Mouse (Mus musculus) kidney, embryonic 14.5 days (tissue): ENCODE data around the gene Lrfn2. TPM values are rescaled to one million over a fixed set of nuclear protein-coding genes. Genes with fewer than 3 reads are reported as not detected.

ENCODE experiments used
- ATAC-seq: fragments of 200-750 bp; cut with Nextera tagmentation; 2 replicates; pipeline ENCODE4 v1.8.0; 2017; ENCODE audit warnings: moderate number of reproducible peaks, mild to moderate bottlenecking, moderate TSS enrichment, moderate library complexity; ENCODE audit not compliant: low FRiP score, low TSS enrichment
- H3K27ac ChIP-seq: fragments of 300-500 bp; sonication (generic); 2 replicates; pipeline ENCODE4 v1.5.1; 2014; ENCODE audit warnings: low read depth, mild to moderate bottlenecking, low read length, moderate library complexity, mixed read lengths
- H3K27me3 ChIP-seq: fragments of 300-500 bp; sonication (generic); 2 replicates; pipeline ENCODE4 v1.6.1; 2014; ENCODE audit warnings: mild to moderate bottlenecking, low read length; ENCODE audit not compliant: control insufficient read depth, insufficient read depth
- H3K36me3 ChIP-seq: fragments of 300-500 bp; sonication (generic); 2 replicates; pipeline ENCODE4 v1.6.1; 2014; ENCODE audit warnings: low read length, mixed read lengths; ENCODE audit not compliant: control insufficient read depth, insufficient read depth
- H3K4me1 ChIP-seq: fragments of 300-500 bp; sonication (generic); 2 replicates; pipeline ENCODE4 v1.6.1; 2014; ENCODE audit warnings: low read length, mixed read lengths; ENCODE audit not compliant: control insufficient read depth, insufficient read depth
- H3K4me2 ChIP-seq: fragments of 300-500 bp; sonication (generic); replicated peaks from 2 replicates; pipeline ENCODE4 v1.6.1; 2014; ENCODE audit warnings: low read depth, mild to moderate bottlenecking, low read length
- H3K4me3 ChIP-seq: fragments of 300-500 bp; sonication (generic); 2 replicates; pipeline ENCODE4 v1.5.1; 2014; ENCODE audit warnings: mild to moderate bottlenecking, low read length
- H3K9ac ChIP-seq: fragments of 300-500 bp; sonication (generic); 2 replicates; pipeline ENCODE4 v1.6.1; 2014; ENCODE audit warnings: low read depth, mild to moderate bottlenecking, low read length, moderate library complexity
- H3K9me3 ChIP-seq: fragments of 300-500 bp; sonication (generic); 2 replicates; pipeline ENCODE4 v1.6.1; 2016; ENCODE audit warnings: low read length; ENCODE audit not compliant: control insufficient read depth
- WGBS: fragments of 180-500 bp; shearing (Covaris S2); extraction: QIAGEN DNeasy Blood & Tissue Kit; methylation state at CpG from one replicate; pipeline ENCODE4 v1.1.7; 2014; 5-methylcytosine and 5-hydroxymethylcytosine counted together
- polyA plus RNA-seq: library from polyadenylated mRNA; unstranded; fragments of >200 nt; fragmentation: Nextera tagmentation; extraction: Ambion mirVana; gene quantifications from 2 replicates; pipeline ENCODE4 v1.2.1, GENCODE M21; 2014

Gene Lrfn2
- polyA plus RNA-seq, 1 experiment from 2014 or later: 0.84 TPM

GRCm38 (mm10) chr17:49037163-49037950 is 105.2 kb downstream of the Lrfn2 start:
- Histone ChIP-seq H3K27me3 (no peaks in the 10 kb centered on the region), H3K4me3 (no peak overlapping the region), H3K27ac (no peak overlapping the region), H3K36me3 (no peaks in the 10 kb centered on the region), H3K9ac (no peak overlapping the region), H3K9me3 (no peaks in the 10 kb centered on the region), H3K4me1 (no peaks in the 10 kb centered on the region), H3K4me2 (no peak overlapping the region)
- WGBS: 48% methylated on average over 8 of the region's 8 CpGs
- peak; percentile 68 for ATAC-seq

- no peak overlapping the region for H3K9ac ChIP-seq
- no peaks in the 10 kb centered on the region for H3K36me3 ChIP-seq
- no peaks in the 10 kb centered on the region for H3K27me3 ChIP-seq
- peaks cover 12% of the 10 kb centered on the region for H3K4me1 ChIP-seq
- no peak overlapping the region for H3K4me3 ChIP-seq
- WGBS: 8% methylated on average over 11 of the region's 11 CpGs
- ATAC-seq: peak; percentile 91
- H3K9me3 ChIP-seq: no peaks in the 10 kb centered on the region
- no peak overlapping the region for H3K27ac ChIP-seq
- H3K4me2 ChIP-seq: no peak overlapping the region; the same call in 1 of the 2 replicates
These were observed 111.8 kb downstream of the Lrfn2 start for GRCm38 (mm10) chr17:49043806-49044640.

GRCm38 (mm10) chr17:49047921-49048320 is 115.7 kb downstream of the Lrfn2 start:
- ATAC-seq: peak; percentile 58; the same call in 1 of the 2 replicates
- Histone ChIP-seq H3K4me3 (no peak overlapping the region), H3K4me2 (no peak overlapping the region), H3K36me3 (no peaks in the 10 kb centered on the region), H3K4me1 (peaks cover 12% of the 10 kb centered on the region), H3K27ac (no peak overlapping the region; the same call in 1 of the 2 replicates), H3K27me3 (no peaks in the 10 kb centered on the region), H3K9ac (no peak overlapping the region), H3K9me3 (no peaks in the 10 kb centered on the region)
- WGBS: 11% methylated on average over 4 of the region's 4 CpGs

GRCm38 (mm10) chr17:49051231-49051630 is 119.1 kb downstream of the Lrfn2 start:
- Histone ChIP-seq H3K27me3 (no peaks in the 10 kb centered on the region), H3K4me3 (no peak overlapping the region), H3K9ac (no peak overlapping the region), H3K9me3 (no peaks in the 10 kb centered on the region), H3K4me2 (no peak overlapping the region), H3K27ac (no peak overlapping the region), H3K36me3 (no peaks in the 10 kb centered on the region), H3K4me1 (no peaks in the 10 kb centered on the region)
- ATAC-seq: no peak
- 66% methylated on average over 11 of the region's 11 CpGs for WGBS

- Histone ChIP-seq H3K4me1 (peaks cover 13% of the 10 kb centered on the region; the same call in 1 of the 2 replicates), H3K27ac (no peak overlapping the region), H3K9me3 (no peaks in the 10 kb centered on the region), H3K4me2 (no peak overlapping the region), H3K36me3 (no peaks in the 10 kb centered on the region), H3K4me3 (no peak overlapping the region), H3K27me3 (no peaks in the 10 kb centered on the region), H3K9ac (no peak overlapping the region)
- no peak for ATAC-seq
- WGBS: 65% methylated on average over 8 of the region's 8 CpGs
These were observed 129.0 kb downstream of the Lrfn2 start for GRCm38 (mm10) chr17:49061141-49061540.

GRCm38 (mm10) chr17:49063789-49064188 is 131.6 kb downstream of the Lrfn2 start:
- Histone ChIP-seq H3K4me2 (no peak overlapping the region), H3K27me3 (no peaks in the 10 kb centered on the region), H3K4me3 (no peak overlapping the region), H3K36me3 (no peaks in the 10 kb centered on the region), H3K9me3 (no peaks in the 10 kb centered on the region), H3K27ac (no peak overlapping the region), H3K4me1 (peaks cover 13% of the 10 kb centered on the region; the same call in 1 of the 2 replicates), H3K9ac (no peak overlapping the region)
- 46% methylated on average over 3 of the region's 3 CpGs for WGBS
- ATAC-seq: no peak

- no peak overlapping the region for H3K9ac ChIP-seq
- H3K36me3 ChIP-seq: no peaks in the 10 kb centered on the region
- no peaks in the 10 kb centered on the region for H3K27me3 ChIP-seq
- H3K4me1 ChIP-seq: peaks cover 13% of the 10 kb centered on the region; the same call in 1 of the 2 replicates
- 86% methylated on average over 8 of the region's 8 CpGs for WGBS
- no peaks in the 10 kb centered on the region for H3K9me3 ChIP-seq
- H3K4me3 ChIP-seq: no peak overlapping the region
- H3K27ac ChIP-seq: no peak overlapping the region
- ATAC-seq: 0 out of 2 replicates have a peak, but pooled peaks have one; percentile 10
- H3K4me2 ChIP-seq: no peak overlapping the region
These were observed 132.3 kb downstream of the Lrfn2 start for GRCm38 (mm10) chr17:49064526-49064925.

- no peak overlapping the region for H3K4me3 ChIP-seq
- peak; percentile 79 for ATAC-seq
These were observed 132.9 kb downstream of the Lrfn2 start for GRCm38 (mm10) chr17:49065050-49065449.

More at GRCm38 (mm10) chr17:49065050-49065449, 132.9 kb downstream of the Lrfn2 start:
- no peaks in the 10 kb centered on the region for H3K27me3 ChIP-seq
- H3K4me1 ChIP-seq: peaks cover 13% of the 10 kb centered on the region; the same call in 1 of the 2 replicates
- no peaks in the 10 kb centered on the region for H3K9me3 ChIP-seq
- H3K4me2 ChIP-seq: no peak overlapping the region
- no peaks in the 10 kb centered on the region for H3K36me3 ChIP-seq
- WGBS: 56% methylated on average over 3 of the region's 3 CpGs
- no peak overlapping the region for H3K27ac ChIP-seq
- H3K9ac ChIP-seq: no peak overlapping the region
